Mouse (Mus musculus) B cell, adult 2 months (primary cell): ENCODE results near the gene 9930022D16Rik.
A peak's percentile ranks its signal among the peaks of the same experiment; 100 is the strongest.

Experiments
- DNase-seq, 2 experiments: peaks; one replicate each; pipeline ENCODE4 v3.0.0; 2022

The 9930022D16Rik gene

DNA sequence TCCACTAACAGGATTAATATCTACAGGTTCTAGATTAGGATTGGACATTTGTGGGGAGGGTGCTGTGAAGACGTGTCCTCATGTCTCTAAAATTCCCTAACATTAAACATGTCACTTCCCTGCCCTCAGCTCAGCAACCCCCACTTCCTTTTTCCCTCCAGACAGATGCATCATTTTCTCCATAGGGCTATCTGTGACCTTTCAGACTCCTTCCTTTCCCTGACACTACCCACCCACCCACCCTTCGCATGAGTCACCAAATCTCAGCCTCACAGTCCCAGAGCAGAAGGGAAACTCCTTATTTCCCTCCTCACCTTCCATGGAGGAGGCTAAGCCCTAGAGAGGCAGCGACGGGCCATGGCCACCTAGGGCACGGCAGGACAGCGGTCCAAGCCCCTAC lies at the start of gene 9930022D16Rik:
Gene 9930022D16Rik (plus strand): TSS at position 301 of the 400 bp plus-strand sequence.
- DNase-seq: no peak

- DNase-seq: no peak
These were observed 49.4 kb upstream of the 9930022D16Rik start for GRCm38 (mm10) chr11:109364337-109364736.

DNA sequence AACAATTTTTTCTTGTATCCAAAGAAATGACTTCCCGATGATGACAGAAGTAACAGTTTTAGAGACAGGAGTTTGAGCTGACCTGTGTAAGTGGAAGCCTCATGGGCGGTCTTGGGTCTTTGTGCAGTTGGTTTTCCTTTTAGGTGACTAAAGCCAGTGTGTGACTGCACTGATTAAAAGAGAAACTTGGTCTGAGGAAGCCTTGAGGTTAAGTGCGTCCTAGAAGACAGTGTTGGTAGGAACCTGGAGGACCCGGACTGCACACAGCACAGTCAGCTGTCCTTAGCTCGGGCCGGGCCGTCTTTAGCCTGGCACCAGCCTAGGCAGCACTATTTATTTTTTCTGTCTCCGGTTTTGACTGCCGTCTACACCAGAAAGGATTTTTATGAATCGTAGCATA lies 48.8 kb upstream of the 9930022D16Rik start:
- peak in 1 of 2 experiments; percentile 24 for DNase-seq

- no peak for DNase-seq
These were observed 47.9 kb upstream of the 9930022D16Rik start for GRCm38 (mm10) chr11:109365818-109366217.

GRCm38 (mm10) chr11:109366802-109367579 lies 46.7 kb upstream of the 9930022D16Rik start:
- DNase-seq: no peak

GRCm38 (mm10) chr11:109369026-109369637 lies 44.6 kb upstream of the 9930022D16Rik start:
- DNase-seq: peak; percentile 26 to 45

- DNase-seq: peak; percentile 30 to 36
These were observed 38.3 kb upstream of the 9930022D16Rik start for GRCm38 (mm10) chr11:109375412-109375811.

DNA sequence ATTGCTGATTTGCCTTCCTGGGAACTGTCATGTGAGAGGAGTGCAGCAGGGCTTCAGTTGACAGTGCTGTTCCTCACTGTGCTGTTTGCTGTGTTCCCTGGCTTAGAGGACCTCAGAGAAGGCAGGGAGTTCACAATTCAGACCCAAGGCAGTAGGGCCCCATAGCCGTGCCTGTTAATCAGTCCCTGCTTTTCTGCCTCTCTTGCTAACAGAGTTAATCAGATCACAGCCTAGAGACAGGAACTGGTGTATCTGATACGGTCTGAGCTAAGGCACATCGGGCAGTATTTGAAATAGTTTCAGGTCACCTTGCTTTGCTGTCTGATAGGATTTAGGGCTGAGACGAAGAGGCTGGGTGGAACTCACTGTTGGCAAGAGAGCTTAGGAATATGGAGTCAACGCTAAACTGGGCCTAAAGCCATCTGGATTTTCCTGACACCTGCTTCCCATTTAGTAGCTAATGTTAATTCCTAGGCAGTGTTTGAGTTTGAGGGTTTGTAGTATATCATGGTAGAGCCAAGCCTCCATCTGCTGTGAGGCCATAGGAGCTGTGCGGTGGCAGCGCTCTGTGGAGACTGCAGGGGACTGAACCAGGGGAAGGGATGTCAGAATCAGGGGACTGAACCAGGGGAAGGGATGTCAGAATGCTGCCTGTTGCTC lies 37.1 kb upstream of the 9930022D16Rik start:
- DNase-seq: no peak

DNA sequence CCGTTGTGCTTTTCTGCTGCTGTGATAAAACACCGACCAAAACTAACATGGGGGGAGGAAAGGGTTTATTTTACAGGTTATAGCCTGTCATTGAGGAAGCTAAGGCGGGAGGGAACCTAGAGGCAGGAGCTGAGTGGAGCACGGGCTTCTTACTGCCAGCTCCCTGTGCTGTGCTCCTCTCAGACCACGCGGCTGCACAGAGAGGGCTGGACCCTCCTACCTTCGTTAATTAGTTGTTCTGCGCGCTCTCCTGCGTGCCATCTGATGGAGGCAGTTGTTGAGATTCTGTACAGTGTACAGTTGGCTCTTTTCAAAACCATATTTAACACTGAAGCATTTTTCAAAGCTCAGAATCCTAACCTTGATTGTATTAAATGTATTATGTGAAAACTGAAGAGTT lies 36.2 kb upstream of the 9930022D16Rik start:
- DNase-seq: no peak

DNA sequence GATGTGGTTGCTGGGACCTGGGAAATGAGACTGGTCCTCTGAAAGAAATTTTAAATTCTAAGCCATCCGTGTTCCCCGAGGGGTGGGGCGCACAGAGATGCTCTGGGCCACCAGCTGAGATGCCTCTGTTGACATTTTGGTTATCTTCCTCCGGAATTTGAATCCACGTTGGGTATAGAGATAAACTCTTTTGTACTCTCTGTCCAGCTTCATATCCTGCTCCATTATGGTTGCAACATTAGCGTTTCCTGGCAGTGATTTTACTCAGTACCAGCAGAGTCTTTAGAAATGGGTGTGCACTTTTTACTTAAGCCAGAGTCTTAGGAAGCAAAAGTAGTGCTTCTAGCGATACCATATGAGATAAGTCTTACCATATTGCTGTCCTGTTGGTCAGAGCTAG lies 35.7 kb upstream of the 9930022D16Rik start:
- DNase-seq: no peak

- peak in 1 of 2 experiments; percentile 15 for DNase-seq
These were observed 33.1 kb upstream of the 9930022D16Rik start for GRCm38 (mm10) chr11:109380662-109381061.

GRCm38 (mm10) chr11:109385296-109385695 lies 28.4 kb upstream of the 9930022D16Rik start:
- no peak for DNase-seq

GRCm38 (mm10) chr11:109389046-109389445 lies 24.7 kb upstream of the 9930022D16Rik start:
- DNase-seq: no peak

- no peak for DNase-seq
These were observed 22.5 kb upstream of the 9930022D16Rik start for GRCm38 (mm10) chr11:109391200-109391599.

DNA sequence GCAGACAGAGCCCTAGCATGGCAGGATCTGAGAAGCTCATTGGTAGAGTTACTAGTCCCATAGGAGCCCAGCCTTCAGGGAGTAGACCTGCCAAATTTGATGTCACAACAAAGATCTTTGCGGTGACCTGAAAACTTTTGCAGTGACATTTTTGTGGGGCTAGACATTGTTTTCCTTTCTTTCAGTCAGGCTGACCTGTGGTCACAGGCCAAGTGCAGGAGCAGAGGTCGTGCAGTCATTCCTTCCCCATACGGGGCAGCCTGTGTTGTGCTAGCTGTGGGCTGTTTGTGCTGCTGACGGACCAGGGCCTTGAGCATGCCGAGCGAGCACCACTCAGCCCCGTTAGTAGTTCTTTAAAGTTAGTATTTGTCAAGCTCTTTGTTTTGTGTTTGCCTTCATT lies 22.0 kb upstream of the 9930022D16Rik start:
- DNase-seq: no peak

DNA sequence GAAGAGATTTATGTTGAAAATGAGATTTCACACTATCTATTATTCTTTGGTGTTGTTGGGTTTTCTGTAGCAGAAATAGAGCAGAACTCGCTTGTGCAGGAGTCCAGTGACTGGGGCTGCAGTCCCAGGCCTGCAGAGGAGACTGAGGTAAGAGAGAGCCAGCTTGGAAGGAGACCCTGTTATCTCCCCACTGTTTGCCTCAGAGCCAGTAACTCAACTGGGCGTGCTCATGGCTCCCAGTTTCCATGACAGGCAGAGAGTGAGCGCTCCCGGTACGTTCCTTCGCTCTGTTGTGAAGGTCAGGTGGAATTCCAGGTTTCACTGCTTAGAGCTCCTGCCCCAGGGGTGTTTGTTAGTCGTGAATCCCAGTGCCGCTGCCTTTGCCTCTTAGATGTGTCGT lies 21.1 kb upstream of the 9930022D16Rik start:
- no peak for DNase-seq

- DNase-seq: no peak
These were observed 19.0 kb upstream of the 9930022D16Rik start for GRCm38 (mm10) chr11:109394758-109395157.

- DNase-seq: no peak
These were observed 18.4 kb upstream of the 9930022D16Rik start for GRCm38 (mm10) chr11:109395291-109395690.

- no peak for DNase-seq
These were observed 7.3 kb upstream of the 9930022D16Rik start for GRCm38 (mm10) chr11:109406431-109406830.

DNA sequence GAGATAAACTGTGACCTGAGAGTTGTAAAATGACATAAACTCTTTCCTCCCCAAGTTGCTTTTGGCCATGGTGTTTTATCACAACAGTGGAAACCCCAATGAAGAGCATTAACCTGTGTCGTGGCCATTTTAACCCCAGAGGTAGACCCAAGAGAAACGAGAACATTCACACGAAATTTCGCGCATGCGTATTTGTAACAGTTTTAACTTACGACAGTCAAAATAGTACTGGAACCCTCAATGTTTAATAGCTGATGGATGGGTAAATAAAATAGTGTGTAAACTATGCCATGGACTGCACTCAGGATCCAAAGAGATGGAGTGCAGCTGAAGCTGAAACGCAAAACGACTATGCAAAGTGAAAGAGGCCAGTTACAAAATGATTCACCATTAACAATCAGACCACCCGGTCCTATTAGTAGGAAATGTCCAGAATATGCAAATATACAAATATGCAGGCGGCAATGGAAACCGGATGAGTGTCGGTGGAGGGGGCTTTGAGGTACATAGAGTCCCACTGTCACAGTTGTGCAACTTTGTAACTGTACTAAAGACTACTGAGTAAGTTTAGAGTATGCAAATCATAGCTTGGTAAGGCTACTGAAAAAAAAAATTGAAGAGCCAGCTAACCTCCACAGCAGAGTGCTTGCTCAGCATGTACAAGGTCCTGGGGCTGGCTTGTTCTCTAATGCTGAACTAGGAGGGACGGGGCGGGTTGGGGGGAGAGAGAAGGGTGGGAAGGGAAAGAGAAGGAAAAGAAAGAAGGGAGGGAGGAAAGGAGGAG lies 3.3 kb upstream of the 9930022D16Rik start:
- no peak for DNase-seq

DNA sequence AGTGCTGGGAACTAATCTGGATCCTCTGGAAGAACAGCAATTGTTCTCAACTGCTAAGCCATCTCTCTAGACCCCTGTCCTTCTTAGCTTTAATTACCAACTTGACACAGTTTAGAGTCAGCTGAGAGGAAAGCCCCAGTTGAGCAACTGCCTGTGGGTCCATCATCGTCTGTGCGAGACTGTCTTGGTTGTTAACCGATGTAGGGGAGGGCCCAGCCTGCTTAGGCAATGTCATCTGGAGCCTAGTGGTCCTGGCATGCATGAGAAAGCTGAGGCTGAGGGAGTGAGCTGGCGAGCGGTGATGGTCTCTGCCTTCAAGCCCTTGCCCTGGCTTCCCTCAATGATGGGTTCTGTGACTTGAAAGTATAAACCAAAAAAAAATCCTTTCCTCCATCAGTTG lies 1.1 kb downstream of the 9930022D16Rik start:
- DNase-seq: no peak

GRCm38 (mm10) chr11:109416709-109417420 lies 3.1 kb downstream of the 9930022D16Rik start:
- DNase-seq: peak; percentile 43 to 53
